Mouse (Mus musculus): ENCODE measurements around the gene Rassf2.

Rassf2 gene

DNA sequence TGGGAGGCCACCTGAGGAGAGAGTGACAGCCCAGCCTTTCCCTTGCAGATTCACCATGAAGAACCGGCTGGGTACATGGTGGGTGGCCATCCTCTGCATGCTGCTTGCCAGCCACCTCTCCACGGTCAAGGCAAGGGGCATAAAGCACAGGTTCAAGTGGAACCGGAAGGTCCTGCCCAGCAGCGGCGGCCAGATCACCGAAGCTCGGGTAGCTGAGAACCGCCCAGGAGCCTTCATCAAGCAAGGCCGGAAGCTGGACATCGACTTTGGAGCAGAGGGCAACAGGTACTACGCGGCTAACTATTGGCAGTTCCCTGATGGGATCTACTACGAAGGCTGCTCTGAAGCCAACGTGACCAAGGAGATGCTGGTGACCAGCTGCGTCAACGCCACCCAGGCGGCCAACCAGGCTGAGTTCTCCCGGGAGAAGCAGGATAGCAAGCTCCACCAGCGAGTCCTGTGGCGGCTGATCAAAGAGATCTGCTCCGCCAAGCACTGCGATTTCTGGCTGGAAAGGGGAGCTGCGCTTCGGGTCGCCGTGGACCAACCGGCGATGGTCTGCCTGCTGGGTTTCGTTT, 77.0 kb downstream of the Rassf2 start:
- DNase-seq, result no peak

DNA sequence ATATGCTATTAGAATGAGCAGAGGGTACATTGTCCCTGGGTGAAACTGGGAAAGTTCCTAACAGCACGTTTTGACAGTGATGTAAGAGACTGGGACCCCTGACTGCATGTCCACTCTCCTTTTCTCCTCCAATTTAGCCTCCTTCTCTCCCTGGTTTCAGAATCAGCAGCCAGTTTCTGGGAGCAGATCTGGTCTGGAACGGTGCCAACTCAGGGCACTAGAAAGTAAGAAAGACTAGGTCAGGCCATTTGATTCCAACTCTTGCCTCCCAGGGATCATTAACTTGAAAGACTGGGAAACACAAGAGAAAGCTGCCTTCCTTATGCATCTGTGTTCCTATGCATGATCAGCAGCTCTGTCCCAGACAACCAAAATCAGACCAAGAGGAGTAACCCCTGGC, 77.6 kb downstream of the Rassf2 start:
- no peak for DNase-seq

DNA sequence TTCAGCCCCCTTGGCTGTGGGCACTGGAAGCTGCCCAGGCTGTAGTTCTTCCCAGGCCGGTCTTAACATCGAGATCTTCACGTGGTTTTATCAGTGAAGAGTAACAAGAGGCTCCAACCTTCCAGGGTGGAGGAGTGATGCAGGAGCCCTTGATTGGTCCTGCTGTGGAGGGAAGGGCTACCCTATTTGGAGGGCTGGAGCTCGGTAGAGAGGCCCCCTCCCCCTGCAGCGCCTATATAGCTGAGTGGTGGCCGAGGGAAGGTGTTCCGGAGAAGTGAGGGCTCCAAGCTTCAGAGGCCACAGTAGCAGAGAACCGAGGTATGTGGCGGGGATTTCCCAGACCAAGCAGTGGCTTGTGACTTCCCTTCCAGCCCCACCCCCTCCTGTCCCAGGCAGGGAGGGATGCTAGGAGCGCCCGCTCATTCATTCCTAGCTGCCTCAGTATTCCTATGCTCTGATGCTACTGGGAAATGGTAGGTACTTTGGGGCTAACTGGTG, 79.4 kb downstream of the Rassf2 start, which contains the start of gene Prnd:
Prnd (plus strand) TSS at position 264 of the 498 bp plus-strand sequence.
- no peak for DNase-seq

- peak; percentile 65 for DNase-seq
Measured at GRCm38 (mm10) chr2:131949767-131950597, 80.1 kb downstream of the Rassf2 start.

GRCm38 (mm10) chr2:131948916-131949639, 81.0 kb downstream of the Rassf2 start:
- DNase-seq, result no peak

- DNase-seq, result no peak
Measured at GRCm38 (mm10) chr2:131948156-131948555, 81.9 kb downstream of the Rassf2 start.

DNA sequence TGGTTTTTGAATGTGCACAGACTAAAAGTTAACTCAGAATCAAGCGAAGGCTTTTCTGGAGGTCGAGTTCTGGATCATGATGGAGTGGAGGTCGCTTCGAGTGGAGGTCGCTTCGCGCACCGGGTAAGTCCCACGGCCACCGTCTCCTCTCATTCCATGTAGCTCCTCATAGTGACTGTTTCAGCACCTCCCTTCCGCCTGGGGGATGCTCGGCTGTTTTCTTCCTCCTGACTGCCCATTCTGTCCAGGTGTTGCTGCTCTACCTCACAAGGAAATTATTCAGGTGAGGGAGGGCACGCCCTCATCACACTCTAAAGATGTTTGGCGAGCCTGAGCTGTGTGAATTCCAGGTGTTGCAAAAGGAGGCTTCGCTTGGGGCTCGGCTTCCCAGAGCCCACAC, 83.7 kb downstream of the Rassf2 start:
- DNase-seq, result no peak

GRCm38 (mm10) chr2:131945765-131946164, 84.3 kb downstream of the Rassf2 start:
- DNase-seq, result no peak

DNA sequence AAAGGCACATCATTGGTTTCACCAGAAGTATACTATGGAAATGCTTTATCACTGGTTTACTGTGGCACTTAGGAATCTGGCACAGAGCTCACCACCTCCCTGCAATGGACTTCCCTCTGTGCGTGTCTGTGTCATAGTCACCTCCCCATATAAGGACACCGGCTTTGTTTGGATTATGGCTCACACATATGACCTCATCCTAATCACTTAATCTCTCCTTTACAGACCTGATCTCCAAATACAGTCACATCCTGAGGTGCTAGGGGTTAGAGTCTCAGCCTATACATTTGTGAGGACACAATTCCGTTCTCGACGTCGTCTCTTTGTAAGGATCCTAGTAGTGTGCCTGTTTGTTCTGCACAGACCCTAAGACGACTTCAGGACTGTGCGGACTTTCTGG, 84.8 kb downstream of the Rassf2 start:
- no peak for DNase-seq

DNA sequence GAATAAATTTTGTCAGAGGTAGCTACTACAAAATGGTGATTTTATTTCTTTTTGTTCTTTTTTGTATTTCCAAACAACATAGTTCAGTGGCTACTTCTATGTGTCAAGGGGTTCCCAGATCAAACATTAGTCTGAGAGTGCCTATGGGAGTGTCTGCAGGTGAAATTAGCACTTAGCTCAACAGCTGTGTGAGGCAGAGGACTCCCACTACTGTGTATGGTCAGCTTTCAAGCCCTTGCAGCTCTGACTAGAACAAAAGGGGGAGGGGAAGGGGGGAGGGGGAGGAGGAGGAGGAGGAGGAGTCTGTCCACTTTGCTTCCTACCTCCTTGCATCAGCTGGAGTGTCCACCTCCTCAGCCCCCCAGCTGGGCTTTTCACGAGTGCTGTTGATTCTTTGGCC, 85.7 kb downstream of the Rassf2 start:
- no peak for DNase-seq

DNA sequence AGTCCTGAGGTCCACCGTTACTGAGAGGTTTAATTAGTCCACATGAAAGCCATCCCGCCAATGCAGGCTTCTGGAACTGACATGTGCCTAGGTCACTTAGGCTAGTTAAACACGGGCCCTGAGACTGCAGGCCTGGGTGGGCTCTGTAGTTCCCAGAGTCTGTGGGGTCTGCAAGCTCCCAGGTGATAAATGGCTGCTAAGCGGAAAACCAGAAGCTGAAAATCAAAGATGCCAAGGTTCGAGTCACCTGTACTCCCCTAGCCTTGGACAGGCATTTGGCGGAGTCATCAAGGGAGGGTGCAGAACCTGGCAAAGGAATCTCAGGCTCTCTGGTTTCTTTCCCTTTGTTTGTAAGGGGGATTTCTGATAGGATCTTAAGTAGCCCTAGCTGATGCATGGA, 88.6 kb downstream of the Rassf2 start:
- DNase-seq, result no peak

GRCm38 (mm10) chr2:131940506-131940905, 89.6 kb downstream of the Rassf2 start:
- DNase-seq, result no peak
